Mouse (Mus musculus) left cerebral cortex, adult 18-20 months (tissue): ENCODE measurements at regions not wholly inside any gene's neighbourhood (a gene's known extent, or its start where the extent isn't known, plus 50 kb on each side); places are given as distances from the start of the nearest gene placed in this dataset.

ENCODE experiments used
- DNase-seq, 2 experiments: peaks; one replicate each; pipeline ENCODE4 v3.0.0; 2021 to 2022; ENCODE audit warnings: low spot score in 2 of 2, mixed read lengths in 1 of 2

GRCm38 (mm10) chr5:62997464-62997863 is 183.8 kb downstream of the Dthd1 start:
- no peak for DNase-seq

- DNase-seq: peak in 1 of 2 experiments; percentile 7
Observed at GRCm38 (mm10) chr5:63034446-63034845, 220.8 kb downstream of the Dthd1 start.

DNA sequence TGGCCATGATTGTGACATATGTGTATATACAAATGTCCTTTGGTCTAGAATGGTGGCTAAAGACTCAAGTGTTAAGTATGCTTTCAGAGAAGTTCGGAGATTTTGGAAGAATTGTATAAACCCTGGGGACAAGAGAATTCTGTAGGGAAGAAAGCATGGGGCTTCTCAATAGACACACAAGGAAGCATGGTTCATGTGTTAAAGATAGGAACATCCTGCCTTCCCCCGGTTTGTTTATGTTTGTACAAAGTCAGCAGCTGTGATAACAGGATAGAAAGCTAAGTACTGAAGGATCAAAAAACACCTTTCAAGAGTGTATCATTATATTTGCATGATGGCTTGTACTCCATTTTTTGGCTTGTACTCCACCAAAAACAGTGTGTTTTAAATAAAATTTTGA is 232.1 kb downstream of the Dthd1 start:
- no peak for DNase-seq

- no peak for DNase-seq
Observed at GRCm38 (mm10) chr5:63063301-63063700, 249.7 kb downstream of the Dthd1 start.

DNA sequence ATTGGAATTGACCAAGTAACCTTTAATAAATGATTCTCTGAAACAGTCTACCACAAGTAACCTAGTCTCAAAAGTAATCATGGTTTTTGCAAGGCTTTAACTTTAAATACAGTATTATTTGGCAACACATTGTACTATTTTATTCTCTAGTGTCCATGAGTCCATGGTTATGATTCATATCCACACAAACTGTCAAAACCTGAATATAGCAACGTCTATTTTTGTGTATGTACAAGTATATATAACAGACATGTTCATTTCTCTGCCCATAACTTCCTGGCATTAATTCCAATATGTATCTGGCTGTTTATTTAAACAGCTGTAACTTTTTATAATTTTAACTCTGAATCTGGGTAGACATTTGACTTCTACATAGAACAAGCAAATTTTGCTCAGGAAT is 253.2 kb downstream of the Dthd1 start:
- no peak for DNase-seq

DNA sequence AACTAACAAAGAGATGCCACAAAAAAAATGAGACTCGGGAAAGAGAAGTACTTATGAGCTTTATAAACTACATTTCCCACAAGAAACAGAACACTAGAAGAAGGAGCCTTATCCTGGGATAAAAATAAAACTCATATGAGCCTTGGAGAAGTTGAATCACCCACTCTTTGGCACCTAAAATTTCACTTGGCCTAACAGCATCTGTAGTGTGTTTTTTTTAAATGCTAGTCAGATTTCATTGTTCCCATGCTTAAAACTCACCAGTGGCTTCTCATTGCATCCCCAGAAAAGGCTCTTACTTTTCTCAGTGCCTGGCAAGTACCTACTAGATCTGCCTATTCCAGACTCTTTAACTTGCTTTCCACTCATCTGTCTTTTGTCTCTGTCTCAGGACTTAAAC is 284.5 kb downstream of the Dthd1 start:
- DNase-seq: peak; percentile 4 to 15

DNA sequence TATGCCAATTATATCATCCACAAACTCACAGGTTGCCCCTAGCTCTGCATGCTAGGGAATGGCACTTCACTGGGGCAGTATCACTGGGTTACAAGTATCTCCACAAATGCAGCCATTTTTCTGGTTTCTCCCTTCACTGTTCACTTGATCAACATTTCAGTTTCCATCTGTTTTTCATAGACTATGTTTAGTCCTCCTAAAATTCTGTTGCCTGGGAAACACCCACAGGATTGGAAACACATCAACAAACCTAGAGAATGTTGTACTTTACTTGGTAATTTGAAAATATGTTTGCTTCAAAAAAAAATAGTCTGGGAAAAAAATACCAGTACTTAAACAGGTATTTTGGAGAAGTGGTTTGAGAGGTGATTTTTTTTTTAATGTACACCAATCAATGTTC is 318.9 kb downstream of the Dthd1 start:
- DNase-seq: peak in 1 of 2 experiments; percentile 6

DNA sequence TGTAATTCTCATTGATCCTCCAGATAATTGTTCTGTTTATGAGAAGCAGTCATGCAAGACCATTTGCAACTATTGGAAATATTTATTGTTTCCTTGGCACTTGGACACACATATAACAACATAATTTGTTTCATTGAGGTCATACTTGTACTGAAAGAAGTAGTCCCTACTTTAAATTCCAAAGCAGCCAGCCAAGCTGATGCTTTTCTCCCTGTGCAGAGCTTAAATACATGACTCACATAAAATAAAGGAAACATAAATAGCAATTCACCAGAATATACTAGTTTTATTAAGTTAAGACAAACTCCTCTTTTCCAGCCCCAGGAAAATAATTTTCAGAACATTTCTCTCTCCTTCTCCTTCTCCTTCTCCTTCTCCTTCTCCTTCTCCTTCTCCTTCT is 324.3 kb downstream of the Dthd1 start:
- no peak for DNase-seq

- peak; percentile 28 to 50 for DNase-seq
Observed at GRCm38 (mm10) chr5:63169687-63170086, 356.1 kb downstream of the Dthd1 start.

- no peak for DNase-seq
Observed at GRCm38 (mm10) chr5:63170493-63170892, 356.9 kb downstream of the Dthd1 start.

DNA sequence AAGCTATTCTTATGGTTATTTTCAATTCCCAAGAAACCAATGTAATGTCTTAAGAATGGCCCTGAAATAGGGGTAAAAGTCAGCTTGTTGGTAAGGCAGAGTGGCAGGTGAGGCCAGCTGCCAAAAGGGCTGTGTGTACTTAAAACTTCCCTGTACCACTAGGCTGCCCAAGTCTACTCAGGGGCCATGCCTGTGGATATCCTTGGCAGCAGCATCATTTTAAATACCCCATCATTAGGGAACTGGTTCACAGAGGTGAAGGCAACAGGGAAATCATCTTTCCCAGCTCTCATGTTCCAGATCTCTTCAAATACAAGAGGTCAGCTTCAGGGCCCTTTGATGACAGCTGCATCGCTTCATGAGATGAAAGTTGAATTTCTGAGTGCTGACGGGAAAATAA is 399.8 kb downstream of the Dthd1 start:
- DNase-seq: no peak

GRCm38 (mm10) chr5:63219467-63219866 is 405.8 kb downstream of the Dthd1 start:
- DNase-seq: no peak

DNA sequence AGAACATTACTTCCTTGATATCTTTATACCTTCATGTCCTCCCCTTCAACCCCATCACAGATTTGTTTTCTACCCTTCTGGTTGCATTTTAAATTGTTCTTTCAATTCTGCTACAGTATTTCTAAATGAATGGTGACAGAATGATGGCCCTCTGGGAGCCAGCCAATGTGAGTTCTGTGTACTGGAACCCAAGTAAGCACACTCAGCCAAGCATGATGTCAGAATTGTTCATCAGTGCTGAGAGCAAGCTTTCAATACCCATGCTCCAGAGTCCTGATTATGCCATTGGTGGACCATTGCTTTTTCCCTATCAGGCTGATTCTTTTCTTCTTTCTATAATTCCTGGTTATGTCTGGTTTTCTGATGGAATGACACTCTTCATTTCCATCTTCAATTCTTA is 386.3 kb upstream of the Nwd2 start:
- DNase-seq: no peak
